Mouse (Mus musculus) cerebellum, adult 11 months (tissue): ENCODE results near the gene Sptbn4.

ENCODE experiments used
- DNase-seq: peaks from one replicate; pipeline ENCODE4 v3.0.0; 2022

Sptbn4 gene

DNA sequence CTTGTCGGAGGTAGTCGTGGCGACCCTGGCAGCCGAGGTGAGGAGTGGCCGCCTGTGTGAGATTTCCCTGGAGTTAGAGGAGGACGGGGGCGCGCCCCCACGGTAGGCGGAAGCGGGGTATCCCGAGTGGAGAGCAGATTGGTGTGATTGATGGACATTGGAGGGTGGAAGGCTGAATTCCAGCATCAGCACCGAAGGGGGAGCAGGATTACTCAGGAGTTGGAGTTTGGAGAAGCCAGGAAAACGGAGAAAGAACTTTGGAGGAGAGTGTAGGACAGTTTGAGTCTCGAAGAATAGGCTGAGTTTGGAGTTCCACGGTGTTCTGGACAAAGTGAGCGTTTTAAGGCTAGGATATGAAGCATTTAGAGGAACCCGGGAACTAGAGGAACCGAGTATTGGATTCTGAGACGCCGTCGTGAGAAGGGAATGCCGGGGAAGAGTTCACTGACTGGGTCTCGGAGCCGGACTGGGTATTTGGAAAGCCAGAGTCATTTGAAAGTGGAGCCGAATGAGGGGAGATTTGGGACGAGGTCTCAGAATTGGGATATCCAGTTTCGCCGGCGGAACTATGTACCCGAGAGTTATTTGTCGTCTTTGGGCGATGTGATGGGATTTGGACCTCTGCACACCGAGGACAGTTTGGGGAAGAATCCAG, 26.5 kb upstream of the Sptbn4 start:
- DNase-seq, result no peak

DNA sequence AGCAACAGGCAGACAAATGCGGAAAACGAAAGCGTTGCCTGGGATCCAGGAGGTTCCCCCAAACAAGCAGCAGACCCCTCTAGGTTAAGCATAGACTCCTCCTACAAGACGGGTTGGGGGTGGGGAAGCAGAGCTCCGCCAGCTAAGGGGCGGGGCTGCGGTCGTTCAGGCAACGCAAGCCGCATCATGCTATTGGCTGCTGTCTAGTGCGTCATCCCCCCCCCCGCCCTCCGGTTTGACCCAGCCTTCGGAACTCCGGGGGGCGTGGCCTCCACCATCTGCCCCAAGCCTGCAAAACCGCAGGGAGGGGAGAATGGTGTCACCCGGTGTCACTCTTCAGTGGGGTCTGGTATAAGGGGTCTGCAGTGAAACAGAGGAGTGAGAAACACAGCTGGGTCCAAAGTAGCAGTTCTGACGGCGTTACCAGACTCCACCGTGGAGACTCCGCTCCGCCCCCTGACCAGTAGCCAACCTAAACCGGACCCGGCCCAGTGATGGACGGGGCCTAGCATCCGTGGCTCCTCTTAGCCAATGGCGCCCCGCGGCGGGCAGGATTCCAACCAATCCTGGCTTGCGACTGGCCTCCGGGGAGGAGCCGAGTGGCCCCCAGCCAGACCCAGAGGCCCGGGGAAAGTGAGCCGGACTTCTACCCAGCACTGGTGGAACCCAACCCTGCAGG, 25.8 kb upstream of the Sptbn4 start, which contains the start of gene Sertad3:
Gene Sertad3, plus strand, starts transcription at position 613 of the 679 bp plus-strand sequence.
- DNase-seq, result peak; percentile 99

DNA sequence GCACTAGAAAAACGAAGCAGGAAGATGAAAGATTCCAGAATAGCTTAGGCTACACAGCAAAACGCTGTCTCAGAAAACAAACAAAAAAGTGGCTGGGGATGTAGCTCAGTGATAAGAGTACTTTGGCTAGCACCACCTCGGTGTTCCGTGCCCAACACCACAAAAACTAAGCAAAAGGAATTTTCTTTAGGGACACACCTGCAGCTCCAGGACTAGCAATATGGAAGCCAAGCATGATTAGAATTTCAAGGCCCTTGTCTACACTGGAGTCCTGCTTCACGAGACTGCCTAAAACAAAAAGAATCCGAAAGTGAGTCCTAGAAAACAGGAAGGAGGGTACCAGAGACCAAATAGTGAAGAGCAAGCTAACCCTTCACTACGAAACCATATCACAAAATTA, 25.1 kb upstream of the Sptbn4 start:
- no peak for DNase-seq

DNA sequence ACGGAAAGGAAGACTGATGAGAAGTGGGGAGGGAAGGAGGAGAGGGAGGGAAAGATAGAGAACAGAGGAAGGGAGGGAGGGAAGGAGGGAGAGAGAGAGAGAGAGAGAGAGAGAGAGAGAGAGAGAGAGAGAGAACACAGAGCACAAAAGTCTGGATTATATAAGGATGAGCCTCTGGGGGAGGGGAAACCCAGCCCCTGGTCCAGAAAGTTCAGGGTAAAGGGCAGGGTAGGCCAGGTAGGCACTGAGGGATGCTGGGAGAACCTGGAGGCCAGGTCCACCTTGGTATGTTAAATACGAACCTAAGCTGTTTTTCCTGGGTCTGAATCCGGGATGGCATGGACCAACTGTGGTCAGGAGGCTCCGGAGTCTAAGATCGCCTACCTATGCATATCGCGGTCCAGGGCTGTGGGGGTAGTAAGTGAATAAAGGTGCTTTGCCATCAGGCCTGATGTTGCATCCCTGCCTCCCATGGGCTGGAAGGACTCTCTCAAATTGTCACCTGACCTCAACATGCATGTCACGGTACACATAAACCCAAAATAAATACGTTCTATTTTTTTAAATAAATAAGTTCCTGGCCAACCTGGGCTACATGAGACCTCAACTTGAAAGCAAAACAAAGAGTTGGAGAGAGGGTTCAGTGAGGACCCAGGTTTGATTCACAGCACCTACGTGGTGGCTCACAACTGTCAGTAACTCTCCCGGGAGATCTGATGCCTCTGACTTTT, 24.1 kb upstream of the Sptbn4 start:
- no peak for DNase-seq

DNA sequence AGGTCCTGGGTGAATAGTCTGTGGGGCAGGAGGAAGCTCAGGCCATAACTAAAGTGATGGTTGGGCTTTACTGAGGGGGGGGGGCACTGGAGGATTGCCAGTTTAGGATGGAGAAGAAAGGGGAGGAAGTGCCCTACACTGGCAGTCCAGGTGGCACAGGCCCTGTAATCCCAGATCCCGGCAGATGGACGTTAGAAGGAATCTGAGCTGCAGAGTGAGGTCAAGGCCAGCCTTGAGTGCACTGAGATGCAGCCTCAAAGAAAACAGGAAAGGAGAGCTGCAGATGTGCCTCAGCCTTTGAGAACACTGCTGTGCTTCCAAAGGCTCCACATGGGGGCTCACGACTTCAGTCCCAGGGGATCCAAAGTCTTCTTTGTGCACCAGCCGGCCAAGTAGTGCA, 20.2 kb upstream of the Sptbn4 start:
- DNase-seq, result no peak

DNA sequence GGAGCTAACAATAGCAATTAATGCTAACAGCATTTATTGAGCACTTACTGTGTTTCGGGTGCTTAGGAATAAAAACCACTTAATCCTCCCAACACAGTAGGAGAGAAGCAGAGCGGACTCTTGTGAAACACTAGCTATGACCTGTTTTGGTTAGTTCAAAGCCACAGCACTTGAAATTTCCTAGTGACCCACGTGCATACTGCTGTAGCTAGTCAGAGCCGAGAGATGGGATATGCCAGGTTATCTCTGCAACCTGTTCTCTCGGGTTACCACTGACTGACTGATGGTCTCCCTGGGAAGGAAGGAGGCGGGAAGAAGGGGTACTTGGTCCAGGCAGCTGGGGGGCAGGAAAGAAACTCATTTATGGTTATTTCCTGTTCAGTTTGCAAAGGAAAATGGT, 13.0 kb upstream of the Sptbn4 start:
- DNase-seq, result no peak

DNA sequence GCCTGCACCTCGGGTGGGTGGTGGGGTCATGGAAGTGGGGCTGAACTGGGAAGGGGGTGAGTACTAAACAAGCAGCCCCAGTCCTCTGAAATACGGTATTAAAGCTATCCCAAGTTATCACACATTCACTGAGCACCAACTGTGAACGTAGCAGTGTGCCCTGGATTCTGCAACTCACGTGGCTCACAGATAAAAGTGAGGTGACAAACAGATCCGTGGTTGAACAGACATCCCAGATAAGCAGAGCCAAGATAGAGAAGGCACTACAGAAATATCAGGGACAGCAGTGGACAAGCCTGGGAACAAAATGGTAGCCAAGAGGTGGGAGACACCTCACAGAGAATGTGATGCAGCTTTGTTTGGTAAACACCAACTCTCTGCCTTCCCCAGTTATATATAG, 12.2 kb upstream of the Sptbn4 start:
- no peak for DNase-seq

DNA sequence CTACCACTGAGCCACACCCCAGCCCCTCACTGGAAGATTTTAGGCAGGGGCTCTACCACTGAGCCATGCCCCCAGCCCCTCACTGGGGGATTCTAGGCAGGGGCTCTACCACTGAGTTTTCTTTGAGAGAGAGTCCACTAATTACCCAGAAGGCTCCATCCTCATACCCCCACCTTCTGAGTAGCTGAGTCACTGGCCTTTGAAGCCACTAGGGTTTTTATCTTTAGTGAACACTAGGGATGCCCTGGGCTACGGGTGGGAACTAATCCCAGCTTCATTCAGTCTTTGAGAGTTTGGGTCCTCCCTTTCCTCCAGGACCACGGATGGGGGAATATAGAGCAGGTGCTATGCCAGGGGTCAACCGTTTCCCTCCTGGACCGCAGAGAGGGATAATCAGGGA, 11.1 kb upstream of the Sptbn4 start:
- no peak for DNase-seq

DNA sequence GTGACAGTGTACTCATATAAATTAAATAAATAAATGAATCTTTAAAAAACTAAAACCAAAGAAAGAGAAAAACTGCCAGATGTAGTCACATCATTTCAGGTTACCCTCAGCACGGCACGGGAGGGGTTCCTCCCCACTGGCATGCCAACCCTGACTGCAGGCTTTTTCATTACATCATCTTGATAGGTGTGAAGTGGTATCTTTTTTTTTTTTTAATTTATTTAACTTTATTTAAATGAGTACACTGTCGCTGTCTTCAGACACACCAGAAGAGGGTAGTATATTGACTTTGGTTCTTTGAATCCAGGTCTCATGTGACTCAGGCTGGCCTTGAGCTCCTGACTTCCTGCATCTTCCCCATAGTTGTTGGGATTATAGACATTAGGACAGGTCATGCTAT, 7.8 kb upstream of the Sptbn4 start:
- DNase-seq, result no peak

DNA sequence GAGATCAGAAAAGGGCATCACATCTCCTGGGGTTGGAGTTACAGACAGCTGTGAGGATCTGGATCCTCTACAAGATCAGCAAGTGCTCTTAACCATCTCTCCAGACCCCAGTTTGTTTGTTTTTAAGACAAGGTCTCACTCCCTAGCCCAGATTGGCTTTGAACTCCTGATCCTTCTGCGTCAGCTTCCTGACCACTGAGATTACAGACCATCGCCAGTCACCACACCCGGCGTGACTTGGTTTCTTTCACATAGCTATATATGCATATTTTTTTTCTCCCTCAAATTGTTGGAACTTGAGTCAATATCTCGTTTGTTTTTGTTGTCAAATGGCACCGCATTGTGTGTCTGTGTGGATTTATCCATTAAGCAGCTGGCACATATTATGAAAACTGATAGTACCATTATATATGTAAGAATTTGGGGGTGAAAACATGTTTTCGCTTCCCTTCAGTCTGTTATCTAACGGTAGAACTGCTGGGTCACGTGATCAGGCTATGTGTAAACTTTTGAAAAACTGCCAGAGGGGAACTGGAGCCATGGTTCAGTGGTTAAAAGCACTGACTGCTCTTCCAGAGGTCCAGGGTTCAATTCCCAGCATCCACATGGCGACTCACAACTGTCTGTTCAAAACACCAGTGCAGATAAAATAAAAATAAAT, 7.1 kb upstream of the Sptbn4 start:
- DNase-seq, result no peak

DNA sequence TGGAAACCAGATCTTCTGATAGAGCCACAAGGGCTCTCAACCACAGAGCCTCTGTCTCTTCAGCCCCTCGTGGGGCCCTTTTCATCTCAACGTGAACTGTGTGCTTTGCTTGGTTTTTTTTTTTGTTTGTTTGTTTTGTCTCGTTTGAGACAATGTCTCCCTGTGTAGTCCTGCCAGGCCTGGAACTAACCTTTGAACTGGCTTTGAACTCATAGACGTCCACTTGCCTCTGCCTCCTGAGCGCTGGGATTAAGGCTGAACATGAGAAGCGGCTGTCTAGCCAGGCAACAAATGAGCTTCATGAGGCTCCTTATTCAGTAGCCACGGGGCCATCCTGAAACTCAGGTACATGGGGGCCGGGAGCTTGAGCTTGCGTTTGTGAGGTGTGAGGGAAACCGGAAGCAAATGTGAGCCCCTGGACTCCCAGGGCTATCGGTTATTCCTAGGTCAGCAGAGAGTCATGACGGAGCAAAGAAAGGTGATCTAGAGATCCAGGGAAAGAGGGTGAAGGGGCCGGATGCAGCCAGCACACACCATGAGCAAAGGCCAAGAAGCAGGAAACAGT, 4.8 kb upstream of the Sptbn4 start:
- no peak for DNase-seq

DNA sequence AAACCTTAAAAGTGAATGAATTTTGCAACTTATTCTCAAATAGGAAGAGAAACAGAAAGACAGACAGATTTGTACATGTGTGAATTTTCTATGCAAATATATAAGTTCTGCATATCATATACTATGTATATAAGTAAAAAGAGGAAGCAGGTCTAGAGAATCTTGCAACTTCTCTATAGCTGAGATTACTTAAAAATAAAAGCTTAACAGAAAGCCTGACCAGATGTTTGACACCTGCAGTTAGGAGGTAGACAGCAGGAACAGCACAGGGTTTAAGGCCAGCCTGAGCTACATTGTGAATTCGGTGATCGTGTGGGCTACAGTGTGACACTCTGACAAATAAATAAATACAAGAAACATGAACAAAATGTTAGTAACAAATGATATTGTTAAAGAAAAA, 3.9 kb upstream of the Sptbn4 start:
- DNase-seq, result no peak

DNA sequence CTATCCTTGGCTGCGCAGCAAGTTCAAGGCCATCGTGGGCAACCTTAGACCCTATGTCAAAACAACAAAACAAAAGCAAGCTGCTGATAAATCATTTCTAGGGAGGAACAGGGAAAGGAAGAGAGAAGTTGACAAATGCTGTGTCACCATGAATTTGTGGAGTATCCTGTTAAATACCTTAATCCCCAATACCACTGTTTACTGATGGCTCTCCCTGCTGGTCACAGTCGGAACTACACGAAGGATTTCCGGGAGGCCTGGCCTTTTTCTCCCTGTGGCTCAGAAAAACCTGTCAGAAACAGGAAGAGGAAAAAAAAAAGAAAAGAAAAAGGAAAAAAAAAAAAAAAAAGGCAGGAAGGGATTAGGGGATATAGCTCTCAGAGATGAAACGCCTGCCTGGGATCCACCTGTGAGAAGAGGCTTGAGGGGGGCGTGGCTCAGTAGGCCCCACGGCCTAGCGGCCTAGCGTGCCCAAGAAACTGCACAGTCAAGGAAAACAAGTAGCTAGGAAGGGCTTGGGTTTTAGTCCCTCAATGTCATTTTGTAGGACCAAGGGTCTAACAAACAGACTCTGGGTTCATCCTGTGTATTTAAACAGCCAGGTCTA, 1.9 kb upstream of the Sptbn4 start:
- DNase-seq, result peak; percentile 64

DNA sequence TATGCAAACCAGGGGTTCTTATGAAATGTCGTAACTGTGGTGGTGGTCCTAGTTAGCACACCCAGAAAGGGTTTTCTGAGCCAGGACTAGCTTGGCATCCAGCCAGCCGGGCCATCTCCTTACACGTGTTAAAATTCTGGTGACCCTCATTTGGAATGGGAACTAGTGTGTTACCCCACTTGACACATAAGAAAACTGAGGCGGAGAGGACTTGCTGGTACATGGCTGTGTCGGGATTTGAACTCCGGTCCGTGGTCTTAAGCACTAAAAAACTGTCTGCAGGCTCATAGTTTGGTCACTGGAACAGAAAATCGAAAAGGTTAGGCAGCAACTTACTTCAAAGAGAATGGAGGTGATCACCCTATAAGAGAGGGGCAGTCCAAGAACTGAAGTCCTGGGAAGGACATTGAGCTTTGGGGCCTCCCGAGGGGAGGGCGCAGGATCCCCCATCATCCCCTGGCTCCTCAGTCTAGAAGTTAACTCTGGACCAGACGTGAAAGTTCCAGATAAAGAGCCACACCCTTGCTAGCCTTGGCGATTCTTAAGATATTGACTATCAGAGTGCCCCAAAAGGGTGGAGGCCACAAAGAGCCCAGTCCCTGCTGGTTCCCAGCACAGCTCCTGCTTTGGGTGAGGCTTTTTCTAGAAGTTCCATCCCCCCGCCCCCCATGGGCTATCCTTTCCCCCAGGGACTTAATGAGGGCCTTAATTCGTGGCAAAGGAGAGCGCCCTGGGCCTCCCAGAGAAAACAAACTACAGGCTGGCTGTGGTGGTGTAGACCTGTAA, 1.1 kb upstream of the Sptbn4 start:
- DNase-seq, result peak; percentile 60

DNA sequence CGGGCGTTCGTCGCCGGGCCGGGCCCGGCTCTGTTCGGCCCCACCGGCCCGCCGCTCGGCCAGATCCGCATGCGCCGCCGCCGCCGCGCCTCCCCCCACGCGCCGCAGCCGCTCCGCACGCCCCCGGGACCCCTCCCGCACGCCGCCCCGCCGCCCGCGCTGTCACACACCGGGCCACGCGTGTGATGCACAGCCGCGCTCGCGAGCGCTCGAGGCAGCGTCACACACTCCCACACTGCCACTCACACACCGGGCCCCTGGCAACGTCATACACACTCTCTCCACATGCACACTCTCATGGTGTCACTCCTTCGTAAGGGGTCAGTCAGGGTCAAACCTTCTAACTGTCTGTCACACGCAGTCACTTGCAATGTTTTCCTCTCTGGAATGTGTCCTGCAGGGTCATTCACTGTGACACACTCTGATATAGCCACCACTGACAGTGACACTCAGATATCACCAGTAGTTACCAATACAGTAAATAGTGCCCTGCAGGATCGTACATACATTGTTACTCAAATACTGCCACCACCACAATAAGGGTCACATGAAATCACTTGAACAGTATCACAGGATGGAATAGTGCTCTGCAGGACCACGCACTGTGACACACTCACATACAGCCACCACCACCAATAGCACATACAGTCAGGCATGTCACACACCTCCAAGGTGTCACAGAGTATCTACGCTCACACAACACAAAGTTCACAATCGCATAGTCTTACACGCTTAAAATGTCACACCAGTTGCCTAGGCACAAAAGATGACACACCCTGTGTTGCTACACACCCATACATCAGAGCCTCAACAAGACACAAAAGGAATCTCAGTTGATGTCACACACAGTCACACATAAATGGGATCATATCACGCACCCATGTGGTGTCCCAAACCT, 716 bp downstream of the Sptbn4 start:
- peak; percentile 62 for DNase-seq

DNA sequence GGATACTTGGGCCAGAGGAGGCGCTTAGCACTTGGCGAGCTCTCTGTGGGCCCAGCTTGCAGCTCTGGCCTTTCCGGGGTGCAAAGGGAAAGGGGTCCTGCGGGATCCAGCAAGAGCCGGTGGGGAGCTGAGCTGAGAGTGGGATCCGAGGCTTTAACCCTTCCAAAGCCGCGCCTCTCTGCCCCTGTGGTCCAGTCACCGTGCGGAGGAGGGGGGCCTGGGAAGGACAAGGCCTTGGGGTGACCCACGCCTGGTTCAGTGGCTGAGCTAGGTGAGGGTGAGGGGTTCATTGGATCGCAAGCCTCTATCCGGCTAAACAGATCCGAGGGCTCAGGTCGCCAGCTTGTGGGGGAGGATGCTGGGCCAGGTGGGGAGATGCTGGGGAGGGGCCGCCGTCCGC, 1.4 kb downstream of the Sptbn4 start:
- DNase-seq, result peak; percentile 36

DNA sequence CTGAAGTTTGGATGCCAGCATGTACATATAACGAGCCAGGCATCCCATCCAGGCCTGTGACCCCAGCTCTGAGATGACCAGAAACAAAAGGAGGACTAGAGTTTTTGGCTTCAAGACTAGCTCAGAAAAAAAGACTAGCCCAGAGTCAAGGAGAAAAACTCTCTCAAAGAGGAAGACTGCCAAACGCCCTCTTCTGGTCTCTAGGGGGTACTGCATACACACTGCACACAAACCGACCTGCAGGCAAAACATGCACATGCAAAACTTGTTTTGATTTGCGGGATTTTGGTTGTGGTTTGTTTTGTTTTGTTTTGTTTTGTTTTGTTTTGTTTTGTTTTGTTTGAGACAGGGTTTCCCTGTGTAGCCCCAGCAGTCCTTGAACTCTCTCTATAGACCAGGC, 7.5 kb downstream of the Sptbn4 start:
- no peak for DNase-seq

DNA sequence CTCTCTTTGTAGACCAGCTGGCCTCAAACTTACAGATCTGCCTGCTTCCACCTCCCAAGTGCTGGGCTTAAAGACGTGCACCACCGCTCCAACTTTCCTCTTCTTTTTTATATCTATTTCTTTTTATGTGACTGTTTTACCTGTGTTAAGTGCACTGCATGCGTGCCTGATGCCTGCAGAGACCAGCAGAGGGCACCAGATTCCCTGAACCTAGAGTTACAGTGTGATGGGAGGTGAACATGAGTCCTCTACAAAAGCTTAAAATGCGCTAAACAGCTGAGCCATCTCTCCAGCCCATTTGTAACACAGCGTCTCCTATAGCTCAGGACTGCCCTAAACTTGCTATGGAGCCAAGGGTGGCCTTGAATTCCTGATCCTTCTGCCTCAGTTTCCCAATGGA, 9.9 kb downstream of the Sptbn4 start:
- no peak for DNase-seq

DNA sequence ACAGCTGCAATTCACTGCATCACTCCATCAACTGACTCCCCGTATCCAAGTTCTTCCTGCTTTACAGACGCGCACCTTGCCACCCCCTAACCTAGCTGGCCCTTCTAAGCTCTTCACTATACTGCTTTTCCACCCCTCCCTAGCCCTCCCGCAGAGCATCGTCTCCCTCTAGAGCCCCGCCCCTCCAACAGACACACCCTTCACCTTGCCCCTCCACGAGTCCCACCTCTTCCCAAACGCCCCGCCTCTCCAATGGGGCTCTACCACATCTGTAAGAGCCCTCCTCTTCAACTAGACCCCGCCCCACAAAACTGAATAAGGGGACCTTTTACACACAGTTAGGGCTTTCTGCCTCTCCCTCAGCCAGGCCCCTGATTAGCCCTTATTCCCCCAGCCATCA, 13.7 kb downstream of the Sptbn4 start:
- no peak for DNase-seq

DNA sequence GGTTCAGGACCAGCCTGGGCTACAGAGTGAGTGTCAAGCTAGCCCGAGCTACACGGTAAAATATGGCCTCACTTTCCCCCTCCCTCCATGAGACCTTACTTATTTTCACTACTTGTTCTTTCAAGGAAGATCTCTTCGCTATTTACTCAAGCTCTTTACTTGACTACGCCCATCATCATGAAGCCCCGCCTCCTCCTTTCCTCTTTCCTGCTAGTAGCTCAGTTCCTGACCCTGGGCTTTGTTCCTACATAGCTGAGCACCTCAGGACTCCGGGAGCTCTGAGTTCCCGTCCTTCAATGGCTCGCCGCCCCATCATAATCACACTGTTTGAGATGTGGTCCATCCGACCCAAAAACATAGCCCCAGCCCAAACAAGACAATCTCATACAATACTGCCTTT, 14.1 kb downstream of the Sptbn4 start:
- no peak for DNase-seq

DNA sequence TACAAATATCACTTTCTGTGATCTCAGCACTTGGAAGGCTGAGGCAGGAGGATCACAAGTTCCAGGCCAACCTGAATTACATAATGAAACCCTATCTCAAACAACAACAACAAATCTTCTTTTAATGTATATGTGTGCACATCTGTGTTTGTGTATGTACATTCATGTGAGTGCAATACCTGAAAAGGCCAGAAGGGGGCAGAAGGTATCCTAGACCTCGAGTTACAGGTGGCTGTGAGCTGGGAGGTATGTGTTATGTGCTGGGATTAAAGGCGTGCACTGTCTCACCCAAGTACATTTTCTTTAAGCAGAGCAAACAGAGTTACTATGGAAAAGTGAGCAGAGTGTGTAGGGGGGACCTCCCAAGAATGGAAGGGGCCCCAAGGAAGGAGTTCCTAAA, 18.4 kb downstream of the Sptbn4 start:
- DNase-seq, result no peak
